Mouse (Mus musculus) brain, embryonic 14.5 days (tissue): ENCODE measurements at regions not wholly inside any gene's neighbourhood (a gene's known extent, or its start where the extent isn't known, plus 50 kb on each side); places are given as distances from the start of the nearest gene placed in this dataset.

Experiments used
- CTCF ChIP-seq: fragments of 200-500 bp; IDR thresholded peaks from 2 replicates; pipeline ENCODE4 v1.5.1; 2012; ENCODE audit warnings: inconsistent platforms, mild to moderate bottlenecking, moderate library complexity, borderline replicate concordance; ENCODE audit not compliant: insufficient read depth, insufficient read length; ENCODE audit errors: extremely low read depth
- POLR2A ChIP-seq: fragments of 200-500 bp; IDR thresholded peaks from 2 replicates; pipeline ENCODE4 v1.6.1; 2012; ENCODE audit warnings: mild to moderate bottlenecking, inconsistent platforms, borderline replicate concordance; ENCODE audit not compliant: poor library complexity, insufficient read depth, insufficient read length, severe bottlenecking; ENCODE audit errors: extremely low read depth

DNA sequence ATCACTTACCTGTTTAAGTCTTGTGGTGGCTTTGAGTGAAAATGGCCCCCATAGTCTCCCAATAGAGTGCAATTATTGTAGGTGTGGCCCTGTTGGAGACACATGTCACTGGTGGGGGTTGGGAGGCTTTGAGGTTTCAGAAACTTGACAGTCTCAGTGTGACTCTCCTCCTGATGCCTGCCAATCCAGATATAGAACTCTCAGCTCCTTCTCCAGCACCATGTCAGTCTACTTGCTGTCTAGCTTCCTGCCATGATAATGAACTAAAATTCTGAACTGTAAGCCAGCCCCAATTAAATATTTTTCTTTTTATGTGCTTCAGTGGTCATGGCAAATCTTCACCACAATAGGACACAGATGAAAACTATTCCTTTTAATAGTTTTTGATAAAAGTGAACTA, 208.1 kb downstream of the Etv1 start:
- no peak for TF ChIP-seq CTCF
- TF ChIP-seq POLR2A, result no peak
